In genomic region chr17:73839086-73839835, GRCm38 (mm10) we compare ENCODE assay signal across 14 mouse cellular contexts.
"Had no signal": no experiment of that assay in that cellular context is flagged by ENCODE, and none has a peak within 500 bp of the region (broad histone marks: within the 10 kb centered on the region; RNA-seq: fewer than 3 reads in every experiment).

No protein-coding gene starts in this region.

- H3K36me3 ChIP-seq: limb, embryonic 15.5 days; midbrain, embryonic 10.5 days; neural tube, embryonic 13.5 days had no signal

- H3K9me3 ChIP-seq: limb, embryonic 15.5 days; midbrain, embryonic 10.5 days; neural tube, embryonic 13.5 days had no signal

- H3K27me3 ChIP-seq: limb, embryonic 15.5 days; neural tube, embryonic 13.5 days had no signal

- H3K9ac ChIP-seq: limb, embryonic 15.5 days; lung, embryonic 14.5 days; neural tube, embryonic 13.5 days had no signal

- H3K4me2 ChIP-seq: limb, embryonic 15.5 days; lung, embryonic 14.5 days; neural tube, embryonic 13.5 days had no signal

- H3K4me3 ChIP-seq: limb, embryonic 15.5 days; midbrain, embryonic 10.5 days; neural tube, embryonic 13.5 days had no signal

- H3K27ac ChIP-seq: limb, embryonic 15.5 days; midbrain, embryonic 10.5 days; neural tube, embryonic 13.5 days had no signal

- DNase-seq: kidney, adult 18-20 months; kidney, postnatal 25 days; layer of hippocampus, adult 9-11 months; layer of hippocampus, postnatal 36 days; lung, postnatal 10 days; lung, postnatal 4 days; retina, postnatal 1 day; right cerebral cortex, postnatal 4 days; spleen, adult 18-20 months; thymus, postnatal 14 days had no signal

- H3K4me1 ChIP-seq: limb, embryonic 15.5 days; midbrain, embryonic 10.5 days; neural tube, embryonic 13.5 days had no signal
